Mouse (Mus musculus) hindbrain, postnatal 0 days (tissue): ENCODE results near the gene Rpl36al. TPM values are rescaled to one million over a fixed set of nuclear protein-coding genes. Genes with fewer than 3 reads are reported as not detected.
A peak's percentile ranks its signal among the peaks of the same experiment; 100 is the strongest.
"Not testable (repeated sequence)": the region's sequence is repeated elsewhere in the genome, so short reads cannot be mapped to it uniquely, and the experiment has no call there.

Experiments used
- ATAC-seq: fragments of 200-750 bp; cut with Nextera tagmentation; 2 replicates; pipeline ENCODE4 v1.8.0; 2017; ENCODE audit warnings: mild to moderate bottlenecking, moderate TSS enrichment, moderate library complexity
- DNase-seq: peaks from one replicate; pipeline ENCODE4 v3.0.0-alpha.2; 2015; ENCODE audit warnings: low spot score
- H3K27ac ChIP-seq: fragments of 300-500 bp; sonication (generic); 2 replicates; pipeline ENCODE4 v1.5.1; 2014; ENCODE audit warnings: mild to moderate bottlenecking
- H3K27me3 ChIP-seq: fragments of 300-500 bp; sonication (generic); 2 replicates; pipeline ENCODE4 v1.6.1; 2014; ENCODE audit warnings: low read length, mixed read lengths; ENCODE audit not compliant: insufficient read depth
- H3K36me3 ChIP-seq: fragments of 300-500 bp; sonication (generic); 2 replicates; pipeline ENCODE4 v1.6.1; 2014; ENCODE audit warnings: low read length, mixed read lengths; ENCODE audit not compliant: insufficient read depth
- H3K4me1 ChIP-seq: fragments of 300-500 bp; sonication (generic); 2 replicates; pipeline ENCODE4 v1.6.1; 2014; ENCODE audit warnings: antibody characterized with exemption, low read length, mixed read lengths; ENCODE audit not compliant: insufficient read depth
- H3K4me2 ChIP-seq: fragments of 300-500 bp; sonication (generic); 2 replicates; pipeline ENCODE4 v1.6.1; 2014; ENCODE audit warnings: low read depth, mild to moderate bottlenecking, low read length, moderate library complexity, mixed read lengths
- H3K4me3 ChIP-seq: fragments of 300-500 bp; sonication (generic); 2 replicates; pipeline ENCODE4 v1.5.1; 2014; ENCODE audit warnings: low read length
- H3K9ac ChIP-seq: fragments of 300-500 bp; sonication (generic); replicated peaks from 2 replicates; pipeline ENCODE4 v1.6.1; 2014; ENCODE audit warnings: mild to moderate bottlenecking, low read length, moderate library complexity, mixed read lengths
- H3K9me3 ChIP-seq: fragments of 300-500 bp; sonication (generic); 2 replicates; pipeline ENCODE4 v1.6.1; 2016; ENCODE audit warnings: low read length, mixed read lengths
- CTCF ChIP-seq: IDR thresholded peaks from 2 replicates; pipeline ENCODE4 v1.5.1; 2016; ENCODE audit warnings: antibody characterized with exemption, control low read depth, low read depth
- whole genome bisulfite sequencing: fragments of 180-500 bp; shearing (Covaris S2); extraction: QIAGEN DNeasy Blood & Tissue Kit; methylation state at CpG from one replicate; pipeline ENCODE4 v1.1.7; 2014; 5-methylcytosine and 5-hydroxymethylcytosine counted together
- polyA plus RNA-seq: library from polyadenylated mRNA; unstranded; fragments of >200 nt; fragmentation: Nextera tagmentation; extraction: Ambion mirVana; gene quantifications from 2 replicates; pipeline ENCODE4 v1.2.1, GENCODE M21; 2015
- total RNA-seq: library from RNA; depleted of rRNA; stranded (reverse); fragments of >200 nt; gene quantifications from 2 replicates; pipeline ENCODE4 v1.2.3, GENCODE M21; 2014

Rpl36al gene
- total and polyA plus RNA-seq, 2 experiments from 2014 or later: 99.1 to 417 TPM

DNA sequence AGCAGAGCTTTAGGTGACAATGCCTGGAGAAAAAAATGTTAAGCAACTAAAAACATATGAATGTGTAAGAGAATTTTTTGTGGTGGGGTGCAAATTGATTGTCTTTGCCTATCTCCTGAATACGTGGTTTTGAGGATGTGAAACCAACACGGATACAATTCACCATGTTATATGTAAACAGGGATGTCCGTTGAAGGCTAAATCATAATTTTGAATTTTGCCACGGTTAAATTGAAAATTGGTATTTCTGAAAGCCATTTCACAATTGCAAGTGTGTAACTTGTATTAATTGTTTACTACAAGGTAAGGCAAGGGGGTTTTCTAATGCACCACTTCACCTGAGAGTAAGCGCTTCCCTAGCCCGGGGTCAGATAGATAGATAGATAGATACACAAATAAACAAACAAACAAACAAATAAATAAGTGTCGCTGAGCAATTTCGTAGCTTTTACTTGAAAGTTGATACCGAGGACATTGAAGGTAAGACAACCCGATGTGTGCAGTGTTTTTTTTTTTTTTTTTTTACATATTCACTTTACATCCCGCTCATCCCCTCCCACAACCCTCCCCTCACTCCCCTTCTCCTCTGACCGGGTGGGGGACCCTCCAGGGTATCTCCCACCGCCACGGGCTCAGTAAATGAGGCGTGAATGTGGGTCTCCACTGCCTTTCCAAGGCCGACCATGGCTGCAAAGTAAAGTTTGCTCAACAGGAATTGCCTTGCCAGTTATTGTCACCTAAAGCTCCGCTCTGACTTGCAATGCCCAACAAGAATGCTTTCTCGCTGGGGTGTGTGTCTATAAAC is 16.0 kb downstream of the Rpl36al start:
- Histone ChIP-seq H3K4me1 (peaks cover 8% of the 10 kb centered on the region; the same call in 1 of the 2 replicates), H3K36me3 (no peaks in the 10 kb centered on the region), H3K27me3 (no peaks in the 10 kb centered on the region), H3K9ac (peak overlapping the region; percentile 64), H3K4me2 (peak overlapping the region; percentile 99), H3K27ac (peak overlapping the region; percentile 65), H3K4me3 (peak overlapping the region; percentile 72), H3K9me3 (no peaks in the 10 kb centered on the region)
- ATAC-seq (peak; percentile 71), DNase-seq (no peak)
- WGBS: 9% methylated on average over 18 of the region's 18 CpGs
- TF ChIP-seq CTCF: no peak

DNA sequence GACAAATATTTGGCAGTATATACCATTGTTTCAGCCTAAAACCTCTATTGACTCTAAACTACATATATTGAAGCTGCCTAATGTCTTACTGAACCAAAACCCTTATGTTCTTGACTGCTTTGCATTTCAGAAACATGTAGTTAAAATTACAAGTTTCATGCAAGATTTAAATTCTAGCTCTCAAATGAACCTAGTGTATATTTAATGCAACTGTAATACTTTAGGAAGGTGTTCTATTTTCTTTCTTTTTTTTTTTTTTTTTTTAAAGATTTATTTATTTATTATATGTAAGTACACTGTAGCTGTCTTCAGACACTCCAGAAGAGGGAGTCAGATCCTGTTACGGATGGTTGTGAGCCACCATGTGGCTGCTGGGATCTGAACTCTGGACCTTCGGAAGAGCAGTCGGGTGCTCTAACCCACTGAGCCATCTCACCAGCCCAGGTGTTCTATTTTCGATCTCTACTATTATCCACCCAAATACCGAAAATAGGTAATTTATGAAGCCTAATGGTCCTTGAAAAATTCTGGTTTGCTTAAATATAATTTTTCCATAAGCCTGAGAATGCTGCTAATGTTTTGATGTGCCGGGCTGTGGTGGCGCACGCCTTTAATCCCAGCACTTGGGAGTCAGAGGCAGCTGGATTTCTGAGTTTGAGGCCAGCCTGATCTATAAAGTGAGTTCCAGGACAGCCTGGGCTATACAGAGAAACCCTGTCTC is 16.9 kb downstream of the Rpl36al start:
- not testable (repeated sequence) for DNase-seq, H3K9me3 ChIP-seq, H3K36me3 ChIP-seq, H3K27me3 ChIP-seq, ATAC-seq, H3K4me3 ChIP-seq, H3K27ac ChIP-seq, H3K4me2 ChIP-seq, H3K9ac ChIP-seq, H3K4me1 ChIP-seq
- 74% methylated on average over 8 of the region's 8 CpGs for WGBS

GRCm38 (mm10) chr12:69164904-69165303 is 19.0 kb downstream of the Rpl36al start:
- ATAC-seq: no peak
- H3K36me3 ChIP-seq: no peaks in the 10 kb centered on the region
- TF ChIP-seq CTCF: peak; percentile 3; the same call in 1 of the 2 replicates
- H3K4me3 ChIP-seq: no peak overlapping the region
- H3K27ac ChIP-seq: no peak overlapping the region
- peaks cover 8% of the 10 kb centered on the region; the same call in 1 of the 2 replicates for H3K4me1 ChIP-seq
- no peaks in the 10 kb centered on the region for H3K27me3 ChIP-seq
- no peak for DNase-seq
- no peaks in the 10 kb centered on the region for H3K9me3 ChIP-seq
- WGBS: 62% methylated on average over 3 of the region's 3 CpGs
- no peak overlapping the region for H3K9ac ChIP-seq
- no peak overlapping the region for H3K4me2 ChIP-seq

- H3K4me3 ChIP-seq, H3K27me3 ChIP-seq, H3K27ac ChIP-seq, H3K9me3 ChIP-seq, ATAC-seq, H3K9ac ChIP-seq, H3K4me2 ChIP-seq, H3K4me1 ChIP-seq, DNase-seq, H3K36me3 ChIP-seq: not testable (repeated sequence)
- 88% methylated on average over 4 of the region's 4 CpGs for WGBS
Observed at GRCm38 (mm10) chr12:69163586-69163985, 20.3 kb downstream of the Rpl36al start.

GRCm38 (mm10) chr12:69160677-69161076 is 23.2 kb downstream of the Rpl36al start:
- H3K9me3 ChIP-seq: not testable (repeated sequence)

GRCm38 (mm10) chr12:69159578-69159940 is 24.3 kb downstream of the Rpl36al start:
- Histone ChIP-seq H3K4me1 (no peaks in the 10 kb centered on the region), H3K27me3 (no peaks in the 10 kb centered on the region), H3K36me3 (peaks cover 11% of the 10 kb centered on the region; the same call in 1 of the 2 replicates), H3K9me3 (no peaks in the 10 kb centered on the region), H3K9ac (no peak overlapping the region), H3K27ac (no peak overlapping the region), H3K4me2 (peak overlapping the region; percentile 27), H3K4me3 (peak overlapping the region; percentile 25)
- ATAC-seq: peak; percentile 0; the same call in 1 of the 2 replicates
- TF ChIP-seq CTCF: peak; percentile 82
- peak; percentile 84 for DNase-seq
- WGBS: 5% methylated on average over 9 of the region's 9 CpGs

More at GRCm38 (mm10) chr12:69160677-69161076, 23.2 kb downstream of the Rpl36al start:
- not testable (repeated sequence) for H3K9ac ChIP-seq, H3K4me1 ChIP-seq, DNase-seq, H3K4me2 ChIP-seq, H3K27me3 ChIP-seq, H3K4me3 ChIP-seq, H3K27ac ChIP-seq, ATAC-seq
- H3K36me3 ChIP-seq: peaks cover 11% of the 10 kb centered on the region; the same call in 1 of the 2 replicates
- WGBS: 86% methylated on average over 2 of the region's 2 CpGs

GRCm38 (mm10) chr12:69158765-69159577 is 24.9 kb downstream of the Rpl36al start, which contains the start of gene Rps29:
TSS of gene Rps29 (minus strand) at chr12:69159186.
- Histone ChIP-seq H3K36me3 (peaks cover 11% of the 10 kb centered on the region; the same call in 1 of the 2 replicates), H3K27ac (peak within 1 kb of the TSS; percentile 96), H3K9ac (peak within 1 kb of the TSS; percentile 85), H3K4me3 (peak within 1 kb of the TSS; percentile 71), H3K4me2 (peak within 1 kb of the TSS; percentile 77)
- DNase-seq: peak; percentile 100
- not testable (repeated sequence) for H3K4me1 ChIP-seq, H3K27me3 ChIP-seq, H3K9me3 ChIP-seq
- WGBS: under 1% methylated on average over 57 of the region's 68 CpGs
- peak; percentile 99 for ATAC-seq
